Mouse (Mus musculus) heart, adult 11 months (tissue): Measurements from ENCODE around the gene Faap20.

Source experiments
- DNase-seq: peaks from one replicate; pipeline ENCODE4 v3.0.0; 2022

The Faap20 gene

GRCm38 (mm10) chr4:155249648-155250351 lies at the start of gene Faap20:
Gene Faap20 (plus strand): TSS chr4:155249802.
- DNase-seq: peak; percentile 99

- peak; percentile 92 for DNase-seq
Observed at GRCm38 (mm10) chr4:155200861-155201390, 48.7 kb upstream of the Faap20 start.

- no peak for DNase-seq
Observed at GRCm38 (mm10) chr4:155201764-155202163, 47.8 kb upstream of the Faap20 start.

GRCm38 (mm10) chr4:155205919-155206318 lies 43.7 kb upstream of the Faap20 start:
- no peak for DNase-seq

- DNase-seq: no peak
Observed at GRCm38 (mm10) chr4:155206498-155206897, 43.1 kb upstream of the Faap20 start.

GRCm38 (mm10) chr4:155207841-155208240 lies 41.8 kb upstream of the Faap20 start:
- no peak for DNase-seq

- no peak for DNase-seq
Observed at GRCm38 (mm10) chr4:155208613-155209012, 41.0 kb upstream of the Faap20 start.

- DNase-seq: no peak
Observed at GRCm38 (mm10) chr4:155209079-155209478, 40.5 kb upstream of the Faap20 start.

GRCm38 (mm10) chr4:155209494-155209893 lies 40.1 kb upstream of the Faap20 start:
- DNase-seq: no peak

- DNase-seq: no peak
Observed at GRCm38 (mm10) chr4:155213052-155213751, 36.4 kb upstream of the Faap20 start.

- DNase-seq: peak; percentile 95
Observed at GRCm38 (mm10) chr4:155213752-155214054, 35.9 kb upstream of the Faap20 start.

- DNase-seq: peak; percentile 93
Observed at GRCm38 (mm10) chr4:155214188-155214587, 35.4 kb upstream of the Faap20 start.

GRCm38 (mm10) chr4:155214793-155215192 lies 34.8 kb upstream of the Faap20 start:
- peak; percentile 94 for DNase-seq

- peak; percentile 96 for DNase-seq
Observed at GRCm38 (mm10) chr4:155215203-155215602, 34.4 kb upstream of the Faap20 start.

- DNase-seq: peak; percentile 98
Observed at GRCm38 (mm10) chr4:155215773-155216630, 33.6 kb upstream of the Faap20 start.

GRCm38 (mm10) chr4:155217241-155218103 lies 32.1 kb upstream of the Faap20 start:
- peak; percentile 97 for DNase-seq

- DNase-seq: peak; percentile 92
Observed at GRCm38 (mm10) chr4:155218104-155218732, 31.4 kb upstream of the Faap20 start.

GRCm38 (mm10) chr4:155219271-155220212 lies 30.1 kb upstream of the Faap20 start:
- DNase-seq: peak; percentile 95

GRCm38 (mm10) chr4:155220213-155221100 lies 29.1 kb upstream of the Faap20 start:
- peak; percentile 96 for DNase-seq
